8 mouse cellular contexts compared by ENCODE assay signal in the genomic region with DNA sequence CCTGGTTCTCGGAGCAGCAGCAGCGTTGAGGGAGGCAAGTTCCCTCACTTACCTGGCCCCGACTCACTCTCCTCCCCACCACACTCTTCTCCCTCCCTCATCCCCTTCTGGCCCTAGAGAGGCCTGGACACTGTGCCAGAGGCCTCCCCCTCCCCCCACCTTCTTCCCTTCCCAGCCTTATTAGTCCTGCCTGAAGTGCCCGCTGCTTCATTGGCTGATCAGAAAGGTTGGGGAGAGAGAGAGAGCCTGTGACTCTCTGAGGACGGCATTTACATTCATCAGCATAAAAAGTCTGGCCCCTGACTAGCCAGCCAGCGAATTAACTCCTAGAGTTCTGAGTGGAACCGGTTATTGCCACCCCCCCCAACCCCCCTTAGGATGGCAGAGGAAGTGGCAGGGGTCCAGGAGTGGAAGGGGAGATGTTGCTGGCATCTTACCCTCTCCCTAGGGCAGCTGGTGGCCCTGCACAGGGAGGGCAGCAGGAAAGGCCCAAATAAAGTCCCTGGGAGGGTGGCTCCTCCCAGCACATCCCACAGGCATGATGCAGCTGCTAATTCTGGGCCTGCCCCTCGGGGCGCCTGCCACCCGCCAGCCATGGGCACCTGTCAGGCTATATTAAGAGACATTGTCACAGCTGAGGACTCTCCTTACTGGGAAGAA. TPM values are rescaled to one million over a fixed set of nuclear protein-coding genes. Genes with fewer than 3 reads are reported as not detected.
DNase-seq lines count a peak whose midpoint lies in the region; ATAC-seq and TF ChIP-seq lines count a peak whose summit lies in the region.

No protein-coding gene starts in this region.

- 0 out of 2 replicates have a peak overlapping the region, but pooled peaks have one; percentile 19 for H3K9ac ChIP-seq in limb, embryonic 13.5 days
- peak overlapping the region; percentile 14; the same call in 1 of the 2 replicates for H3K9ac ChIP-seq in embryonic facial prominence, embryonic 14.5 days (ENCODE audit: low read depth, low read length)
- H3K9ac ChIP-seq in heart, embryonic 12.5 days: peak overlapping the region; percentile 62
- H3K9ac ChIP-seq in limb, embryonic 14.5 days (ENCODE audit: low read depth, low read length, severe bottlenecking): no peak overlapping the region
- no peak overlapping the region for H3K9ac ChIP-seq in lung, postnatal 0 days (replicated peaks; ENCODE audit: low read depth)

- H3K4me3 ChIP-seq in limb, embryonic 13.5 days: no peak overlapping the region
- H3K4me3 ChIP-seq in limb, embryonic 10.5 days: no peak overlapping the region
- no peak overlapping the region for H3K4me3 ChIP-seq in embryonic facial prominence, embryonic 14.5 days (ENCODE audit: low read depth, low read length)
- peak overlapping the region; percentile 17 for H3K4me3 ChIP-seq in heart, embryonic 12.5 days
- H3K4me3 ChIP-seq in limb, embryonic 14.5 days (replicated peaks; ENCODE audit: low read length): no peak overlapping the region
- H3K4me3 ChIP-seq in lung, postnatal 0 days (ENCODE audit: low read depth, low read length): no peak overlapping the region

- no peak for TF ChIP-seq CTCF in lung, postnatal 0 days (IDR thresholded peaks at IDR 0.05)

- H3K27ac ChIP-seq in limb, embryonic 13.5 days: peak overlapping the region; percentile 8; the same call in 1 of the 2 replicates
- H3K27ac ChIP-seq in limb, embryonic 10.5 days: no peak overlapping the region
- peak overlapping the region; percentile 29 for H3K27ac ChIP-seq in embryonic facial prominence, embryonic 14.5 days (replicated peaks; ENCODE audit: low read depth, low read length)
- H3K27ac ChIP-seq in heart, embryonic 12.5 days (ENCODE audit: poor library complexity, severe bottlenecking): peak overlapping the region; percentile 98
- peak overlapping the region; percentile 38; the same call in 1 of the 2 replicates for H3K27ac ChIP-seq in limb, embryonic 14.5 days (replicated peaks; ENCODE audit: low read depth, low read length)
- H3K27ac ChIP-seq in lung, postnatal 0 days (ENCODE audit: low read length): no peak overlapping the region

- no peak for TF ChIP-seq POLR2A in limb, embryonic 14.5 days (IDR thresholded peaks at IDR 0.05; ENCODE audit: borderline replicate concordance, extremely low read depth, insufficient read depth, insufficient read length)

- peaks cover 32% of the 10 kb centered on the region for H3K36me3 ChIP-seq in limb, embryonic 13.5 days
- peaks cover 38% of the 10 kb centered on the region for H3K36me3 ChIP-seq in limb, embryonic 10.5 days
- peaks cover 30% of the 10 kb centered on the region for H3K36me3 ChIP-seq in embryonic facial prominence, embryonic 14.5 days (ENCODE audit: control insufficient read depth, insufficient read depth, low read length)
- H3K36me3 ChIP-seq in heart, embryonic 12.5 days: peaks cover 29% of the 10 kb centered on the region
- peaks cover 18% of the 10 kb centered on the region; the same call in 1 of the 2 replicates for H3K36me3 ChIP-seq in limb, embryonic 14.5 days (ENCODE audit: control insufficient read depth, insufficient read depth, low read length)
- 0 out of 2 replicates have a peak, but pooled peaks cover 8% of the 10 kb centered on the region for H3K36me3 ChIP-seq in lung, postnatal 0 days (ENCODE audit: insufficient read depth, low read length)

- WGBS in limb, embryonic 13.5 days: 22% methylated on average over 10 of the region's 10 CpGs
- 17% methylated on average over 10 of the region's 10 CpGs for WGBS in limb, embryonic 10.5 days
- WGBS in embryonic facial prominence, embryonic 14.5 days: 34% methylated on average over 9 of the region's 10 CpGs
- 21% methylated on average over 10 of the region's 10 CpGs for WGBS in heart, embryonic 12.5 days
- WGBS in limb, embryonic 14.5 days: 26% methylated on average over 10 of the region's 10 CpGs
- WGBS in lung, postnatal 0 days: 35% methylated on average over 10 of the region's 10 CpGs

- no peak for TF ChIP-seq EP300 in lung, postnatal 0 days (IDR thresholded peaks at IDR 0.05)

- H3K27me3 ChIP-seq in limb, embryonic 13.5 days: peaks cover 1% of the 10 kb centered on the region; the same call in 1 of the 2 replicates
- H3K27me3 ChIP-seq in limb, embryonic 10.5 days (ENCODE audit: low read depth, poor library complexity, severe bottlenecking): peaks cover 2% of the 10 kb centered on the region
- H3K27me3 ChIP-seq in embryonic facial prominence, embryonic 14.5 days (replicated peaks; ENCODE audit: control insufficient read depth, insufficient read depth, low read length): no peaks in the 10 kb centered on the region
- H3K27me3 ChIP-seq in heart, embryonic 12.5 days (replicated peaks): no peaks in the 10 kb centered on the region
- no peaks in the 10 kb centered on the region for H3K27me3 ChIP-seq in limb, embryonic 14.5 days (ENCODE audit: control insufficient read depth, insufficient read depth, low read length)
- H3K27me3 ChIP-seq in lung, postnatal 0 days (replicated peaks; ENCODE audit: insufficient read depth, low read length): 0 out of 2 replicates have a peak, but pooled peaks cover under 1% of the 10 kb centered on the region

- no peaks in the 10 kb centered on the region for H3K9me3 ChIP-seq in limb, embryonic 13.5 days
- H3K9me3 ChIP-seq in limb, embryonic 10.5 days (replicated peaks): no peaks in the 10 kb centered on the region
- H3K9me3 ChIP-seq in embryonic facial prominence, embryonic 14.5 days (ENCODE audit: control insufficient read depth, low read length): no peaks in the 10 kb centered on the region
- H3K9me3 ChIP-seq in heart, embryonic 12.5 days (replicated peaks): no peaks in the 10 kb centered on the region
- H3K9me3 ChIP-seq in limb, embryonic 14.5 days (ENCODE audit: control insufficient read depth, low read length): no peaks in the 10 kb centered on the region
- no peaks in the 10 kb centered on the region for H3K9me3 ChIP-seq in lung, postnatal 0 days (ENCODE audit: low read length)

- no peak for DNase-seq in limb, embryonic 10.5 days (ENCODE audit: low spot score)
- DNase-seq in embryonic facial prominence, embryonic 14.5 days (ENCODE audit: low spot score): peak; percentile 59
- DNase-seq in limb, embryonic 14.5 days (ENCODE audit: low spot score): peak; percentile 47
- no peak for DNase-seq in spleen, adult 18-20 months
- DNase-seq in lung, postnatal 0 days (ENCODE audit: low spot score): no peak
- DNase-seq in urinary bladder, postnatal 25 days (ENCODE audit: low spot score): no peak

- ATAC-seq in limb, embryonic 13.5 days (ENCODE audit: low FRiP score, low read depth): no peak
- no peak for ATAC-seq in embryonic facial prominence, embryonic 14.5 days (ENCODE audit: low read depth)
- ATAC-seq in heart, embryonic 12.5 days (ENCODE audit: insufficient number of reproducible peaks, low FRiP score): peak; percentile 12; the same call in 1 of the 2 replicates
- no peak for ATAC-seq in limb, embryonic 14.5 days (ENCODE audit: low FRiP score, low read depth)
- no peak for ATAC-seq in lung, postnatal 0 days

- peaks cover 42% of the 10 kb centered on the region for H3K4me1 ChIP-seq in limb, embryonic 13.5 days
- peaks cover 49% of the 10 kb centered on the region for H3K4me1 ChIP-seq in limb, embryonic 10.5 days
- peaks cover 15% of the 10 kb centered on the region for H3K4me1 ChIP-seq in embryonic facial prominence, embryonic 14.5 days (ENCODE audit: control insufficient read depth, insufficient read depth, low read length)
- H3K4me1 ChIP-seq in heart, embryonic 12.5 days (replicated peaks): peaks cover 64% of the 10 kb centered on the region
- peaks cover 9% of the 10 kb centered on the region for H3K4me1 ChIP-seq in limb, embryonic 14.5 days (ENCODE audit: control insufficient read depth, insufficient read depth, low read length)
- H3K4me1 ChIP-seq in lung, postnatal 0 days (ENCODE audit: insufficient read depth, low read depth, low read length): 0 out of 2 replicates have a peak, but pooled peaks cover 5% of the 10 kb centered on the region

- H3K4me2 ChIP-seq in limb, embryonic 13.5 days (replicated peaks): no peak overlapping the region
- no peak overlapping the region for H3K4me2 ChIP-seq in embryonic facial prominence, embryonic 14.5 days (ENCODE audit: low read depth, low read length)
- H3K4me2 ChIP-seq in heart, embryonic 12.5 days: peak overlapping the region; percentile 55
- 0 out of 2 replicates have a peak overlapping the region, but pooled peaks have one; percentile 7 for H3K4me2 ChIP-seq in limb, embryonic 14.5 days (replicated peaks; ENCODE audit: low read depth, low read length, severe bottlenecking)
- no peak overlapping the region for H3K4me2 ChIP-seq in lung, postnatal 0 days (replicated peaks; ENCODE audit: low read depth, low read length)

RNA-seq across cellular contexts. Expression of a gene that starts 4.0 kb away (rescaled TPM):
- 8.9 and 9.0 TPM in 2 replicates for polyA plus RNA-seq in limb, embryonic 13.5 days (2015; fragmentation: Nextera tagmentation; extraction: Ambion mirVana)
- 7.0 and 8.8 TPM in 2 replicates for polyA plus RNA-seq in limb, embryonic 10.5 days (2016; fragmentation: Nextera tagmentation; extraction: Ambion mirVana)
- polyA plus RNA-seq in embryonic facial prominence, embryonic 14.5 days (2014; fragmentation: Nextera tagmentation; extraction: Ambion mirVana): 11.9 and 15.4 TPM in 2 replicates
- polyA plus RNA-seq in heart, embryonic 12.5 days (2016; fragmentation: Nextera tagmentation; extraction: Ambion mirVana): 15.6 and 17.7 TPM in 2 replicates
- polyA plus RNA-seq in limb, embryonic 14.5 days (2012; rRNA removed): 16.9 and 17.4 TPM in 2 replicates
- 7.4 and 7.6 TPM in 2 replicates for polyA plus RNA-seq in limb, embryonic 14.5 days (2014; fragmentation: Nextera tagmentation; extraction: Ambion mirVana)
- polyA plus RNA-seq in lung, postnatal 0 days (2015; fragmentation: Nextera tagmentation; extraction: Ambion mirVana): 5.7 and 6.2 TPM in 2 replicates

RNA-seq across cellular contexts. Expression of a gene that starts 15.8 kb away (rescaled TPM):
- polyA plus RNA-seq in limb, embryonic 13.5 days (2015; fragmentation: Nextera tagmentation; extraction: Ambion mirVana): 0.78 and 1.1 TPM in 2 replicates
- 0.51 and 0.87 TPM in 2 replicates for polyA plus RNA-seq in limb, embryonic 10.5 days (2016; fragmentation: Nextera tagmentation; extraction: Ambion mirVana)
- polyA plus RNA-seq in embryonic facial prominence, embryonic 14.5 days (2014; fragmentation: Nextera tagmentation; extraction: Ambion mirVana): 0.28 and 0.75 TPM in 2 replicates
- 0.23 and 0.49 TPM in 2 replicates for polyA plus RNA-seq in heart, embryonic 12.5 days (2016; fragmentation: Nextera tagmentation; extraction: Ambion mirVana)
- polyA plus RNA-seq in limb, embryonic 14.5 days (2012; rRNA removed): not detected in 2 replicates
- polyA plus RNA-seq in limb, embryonic 14.5 days (2014; fragmentation: Nextera tagmentation; extraction: Ambion mirVana): 0.45 and 0.48 TPM in 2 replicates
- 0.30 TPM in 1 of 2 replicates, not detected in the other for polyA plus RNA-seq in lung, postnatal 0 days (2015; fragmentation: Nextera tagmentation; extraction: Ambion mirVana)

RNA-seq across cellular contexts. Expression of a gene that starts 37.1 kb away (rescaled TPM):
- polyA plus RNA-seq in limb, embryonic 13.5 days (2015; fragmentation: Nextera tagmentation; extraction: Ambion mirVana): 0.79 and 0.94 TPM in 2 replicates
- polyA plus RNA-seq in limb, embryonic 10.5 days (2016; fragmentation: Nextera tagmentation; extraction: Ambion mirVana): 0.16 TPM in 1 of 2 replicates, not detected in the other
- 4.9 and 5.7 TPM in 2 replicates for polyA plus RNA-seq in embryonic facial prominence, embryonic 14.5 days (2014; fragmentation: Nextera tagmentation; extraction: Ambion mirVana)
- 3.4 and 3.9 TPM in 2 replicates for polyA plus RNA-seq in heart, embryonic 12.5 days (2016; fragmentation: Nextera tagmentation; extraction: Ambion mirVana)
- 2.4 and 2.7 TPM in 2 replicates for polyA plus RNA-seq in limb, embryonic 14.5 days (2012; rRNA removed)
- 1.1 and 1.2 TPM in 2 replicates for polyA plus RNA-seq in limb, embryonic 14.5 days (2014; fragmentation: Nextera tagmentation; extraction: Ambion mirVana)
- polyA plus RNA-seq in lung, postnatal 0 days (2015; fragmentation: Nextera tagmentation; extraction: Ambion mirVana): 0.29 and 0.31 TPM in 2 replicates

RNA-seq across cellular contexts. Expression of a gene that starts 46.7 kb away (rescaled TPM):
- 598 and 608 TPM in 2 replicates for polyA plus RNA-seq in limb, embryonic 13.5 days (2015; fragmentation: Nextera tagmentation; extraction: Ambion mirVana)
- 650 and 691 TPM in 2 replicates for polyA plus RNA-seq in limb, embryonic 10.5 days (2016; fragmentation: Nextera tagmentation; extraction: Ambion mirVana)
- 471 and 523 TPM in 2 replicates for polyA plus RNA-seq in embryonic facial prominence, embryonic 14.5 days (2014; fragmentation: Nextera tagmentation; extraction: Ambion mirVana)
- 568 and 582 TPM in 2 replicates for polyA plus RNA-seq in heart, embryonic 12.5 days (2016; fragmentation: Nextera tagmentation; extraction: Ambion mirVana)
- 194 and 248 TPM in 2 replicates for polyA plus RNA-seq in limb, embryonic 14.5 days (2012; rRNA removed)
- polyA plus RNA-seq in limb, embryonic 14.5 days (2014; fragmentation: Nextera tagmentation; extraction: Ambion mirVana): 468 and 501 TPM in 2 replicates
- 242 and 262 TPM in 2 replicates for polyA plus RNA-seq in lung, postnatal 0 days (2015; fragmentation: Nextera tagmentation; extraction: Ambion mirVana)

RNA-seq across cellular contexts. Expression of a gene that starts 56.7 kb away (rescaled TPM):
- polyA plus RNA-seq in limb, embryonic 13.5 days (2015; fragmentation: Nextera tagmentation; extraction: Ambion mirVana): 19.5 and 20.7 TPM in 2 replicates
- polyA plus RNA-seq in limb, embryonic 10.5 days (2016; fragmentation: Nextera tagmentation; extraction: Ambion mirVana): 25.5 and 26.8 TPM in 2 replicates
- 14.8 and 16.6 TPM in 2 replicates for polyA plus RNA-seq in embryonic facial prominence, embryonic 14.5 days (2014; fragmentation: Nextera tagmentation; extraction: Ambion mirVana)
- polyA plus RNA-seq in heart, embryonic 12.5 days (2016; fragmentation: Nextera tagmentation; extraction: Ambion mirVana): 12.2 and 12.9 TPM in 2 replicates
- polyA plus RNA-seq in limb, embryonic 14.5 days (2012; rRNA removed): 31.3 and 33.6 TPM in 2 replicates
- polyA plus RNA-seq in limb, embryonic 14.5 days (2014; fragmentation: Nextera tagmentation; extraction: Ambion mirVana): 20.1 and 20.4 TPM in 2 replicates
- 6.4 and 7.9 TPM in 2 replicates for polyA plus RNA-seq in lung, postnatal 0 days (2015; fragmentation: Nextera tagmentation; extraction: Ambion mirVana)

Comparison
In these comparisons a context has a peak if more than half of its experiments do, and no peak if none do; other contexts are left out.
1. H3K27ac ChIP-seq: peak in limb, embryonic 13.5 days (single experiment), embryonic facial prominence, embryonic 14.5 days (single experiment), heart, embryonic 12.5 days (single experiment) and limb, embryonic 14.5 days (single experiment); none in limb, embryonic 10.5 days (single experiment) and lung, postnatal 0 days (single experiment).
2. H3K4me2 ChIP-seq: peak in heart, embryonic 12.5 days (single experiment) and limb, embryonic 14.5 days (single experiment); none in limb, embryonic 13.5 days (single experiment), embryonic facial prominence, embryonic 14.5 days (single experiment) and lung, postnatal 0 days (single experiment).
3. H3K9ac ChIP-seq: peak in limb, embryonic 13.5 days (single experiment), embryonic facial prominence, embryonic 14.5 days (single experiment) and heart, embryonic 12.5 days (single experiment); none in limb, embryonic 14.5 days (single experiment) and lung, postnatal 0 days (single experiment).
4. DNase-seq: peak in embryonic facial prominence, embryonic 14.5 days (single experiment) and limb, embryonic 14.5 days (single experiment); none in limb, embryonic 10.5 days (single experiment), spleen, adult 18-20 months (0 of 2), lung, postnatal 0 days (single experiment) and urinary bladder, postnatal 25 days (single experiment).